Mouse (Mus musculus) midbrain, embryonic 11.5 days (tissue): ENCODE results near the gene Clec1b. TPM values are rescaled to one million over a fixed set of nuclear protein-coding genes. Genes with fewer than 3 reads are reported as not detected.

Source experiments
- ATAC-seq: fragments of 200-750 bp; cut with Nextera tagmentation; 2 replicates; pipeline ENCODE4 v1.8.0; 2017; ENCODE audit warnings: moderate TSS enrichment, moderate library complexity; ENCODE audit not compliant: low FRiP score
- DNase-seq: peaks from one replicate; pipeline ENCODE4 v3.0.0; 2015; ENCODE audit warnings: low spot score; ENCODE audit errors: missing footprints
- H3K27ac ChIP-seq: fragments of 300-500 bp; sonication (generic); 2 replicates; pipeline ENCODE4 v1.5.1; 2014; ENCODE audit warnings: low read depth, low read length
- H3K27me3 ChIP-seq: fragments of 300-500 bp; sonication (generic); 2 replicates; pipeline ENCODE4 v1.6.1; 2014; ENCODE audit warnings: mild to moderate bottlenecking, low read length, moderate library complexity, mixed read lengths; ENCODE audit not compliant: control insufficient read depth, insufficient read depth
- H3K36me3 ChIP-seq: fragments of 300-500 bp; sonication (generic); 2 replicates; pipeline ENCODE4 v1.6.1; 2014; ENCODE audit warnings: mild to moderate bottlenecking, low read length, moderate library complexity, mixed read lengths; ENCODE audit not compliant: control insufficient read depth, insufficient read depth
- H3K4me1 ChIP-seq: fragments of 300-500 bp; sonication (generic); 2 replicates; pipeline ENCODE4 v1.6.1; 2014; ENCODE audit warnings: low read length; ENCODE audit not compliant: control insufficient read depth, insufficient read depth
- H3K4me2 ChIP-seq: fragments of 300-500 bp; sonication (generic); 2 replicates; pipeline ENCODE4 v1.6.1; 2014; ENCODE audit warnings: mild to moderate bottlenecking, moderate library complexity
- H3K4me3 ChIP-seq: fragments of 300-500 bp; sonication (generic); 2 replicates; pipeline ENCODE4 v1.5.1; 2014; ENCODE audit warnings: low read depth, low read length
- H3K9ac ChIP-seq: fragments of 300-500 bp; sonication (generic); 2 replicates; pipeline ENCODE4 v1.6.1; 2014; ENCODE audit warnings: low read length
- H3K9me3 ChIP-seq: fragments of 300-500 bp; sonication (generic); 2 replicates; pipeline ENCODE4 v1.6.1; 2016; ENCODE audit warnings: low read length; ENCODE audit not compliant: control insufficient read depth
- WGBS: fragments of 180-500 bp; shearing (Covaris S2); extraction: QIAGEN DNeasy Blood & Tissue Kit; methylation state at CpG from one replicate; pipeline ENCODE4 v1.1.7; 2014; 5-methylcytosine and 5-hydroxymethylcytosine counted together
- polyA plus RNA-seq: library from polyadenylated mRNA; unstranded; fragments of >200 nt; fragmentation: Nextera tagmentation; extraction: Ambion mirVana; gene quantifications from 2 replicates; pipeline ENCODE4 v1.2.1, GENCODE M21; 2014

Gene Clec1b
- polyA plus RNA-seq = 10.5 and 11.3 TPM in 2 replicates

GRCm38 (mm10) chr6:129396997-129397396 is at the start of gene Clec1b:
Gene Clec1b, plus strand, starts transcription at chr6:129397297.
- no peaks in the 10 kb centered on the region for H3K9me3 ChIP-seq
- WGBS = 88% methylated on average over 8 of the region's 8 CpGs
- no peak within 1 kb of the TSS for H3K4me2 ChIP-seq
- no peak within 1 kb of the TSS for H3K9ac ChIP-seq
- ATAC-seq (no peak), DNase-seq (no peak)
- no peaks in the 10 kb centered on the region for H3K36me3 ChIP-seq
- H3K27me3 ChIP-seq = no peaks in the 10 kb centered on the region
- H3K4me1 ChIP-seq = no peaks in the 10 kb centered on the region
- no peak within 1 kb of the TSS for H3K4me3 ChIP-seq
- H3K27ac ChIP-seq = no peak within 1 kb of the TSS

GRCm38 (mm10) chr6:129349524-129350352 is 47.4 kb upstream of the Clec1b start:
- DNase-seq (no peak), ATAC-seq (no peak)
- Histone ChIP-seq H3K4me1 (no peaks in the 10 kb centered on the region), H3K36me3 (no peaks in the 10 kb centered on the region), H3K9ac (no peak overlapping the region), H3K27ac (no peak overlapping the region), H3K4me3 (no peak overlapping the region), H3K4me2 (no peak overlapping the region), H3K9me3 (no peaks in the 10 kb centered on the region; the same call in 1 of the 2 replicates), H3K27me3 (no peaks in the 10 kb centered on the region)
- 66% methylated on average over 4 of the region's 4 CpGs for WGBS

GRCm38 (mm10) chr6:129351091-129351490 is 46.0 kb upstream of the Clec1b start:
- no peak for ATAC-seq
- WGBS = 85% methylated on average over 3 of the region's 3 CpGs

GRCm38 (mm10) chr6:129355774-129356173 is 41.3 kb upstream of the Clec1b start:
- no peak for ATAC-seq
- H3K27ac ChIP-seq = no peak overlapping the region
- no peaks in the 10 kb centered on the region for H3K36me3 ChIP-seq
- DNase-seq = peak; percentile 14
- no peak overlapping the region for H3K9ac ChIP-seq
- no peaks in the 10 kb centered on the region for H3K4me1 ChIP-seq
- 96% methylated on average over 2 of the region's 2 CpGs for WGBS
- H3K4me2 ChIP-seq = no peak overlapping the region
- no peak overlapping the region for H3K4me3 ChIP-seq
- H3K9me3 ChIP-seq = no peaks in the 10 kb centered on the region
- no peaks in the 10 kb centered on the region for H3K27me3 ChIP-seq

More at GRCm38 (mm10) chr6:129351091-129351490, 46.0 kb upstream of the Clec1b start:
- H3K4me2 ChIP-seq = no peak overlapping the region
- no peak overlapping the region for H3K4me3 ChIP-seq
- H3K27ac ChIP-seq = no peak overlapping the region
- H3K27me3 ChIP-seq = no peaks in the 10 kb centered on the region
- H3K9ac ChIP-seq = no peak overlapping the region
- H3K9me3 ChIP-seq = no peaks in the 10 kb centered on the region; the same call in 1 of the 2 replicates
- no peaks in the 10 kb centered on the region for H3K4me1 ChIP-seq
- no peaks in the 10 kb centered on the region for H3K36me3 ChIP-seq
- no peak for DNase-seq

GRCm38 (mm10) chr6:129356430-129356829 is 40.7 kb upstream of the Clec1b start:
- H3K4me2 ChIP-seq = no peak overlapping the region
- H3K27me3 ChIP-seq = no peaks in the 10 kb centered on the region
- no peaks in the 10 kb centered on the region for H3K36me3 ChIP-seq
- no peak overlapping the region for H3K4me3 ChIP-seq
- H3K9me3 ChIP-seq = no peaks in the 10 kb centered on the region
- no peak overlapping the region for H3K27ac ChIP-seq
- no peaks in the 10 kb centered on the region for H3K4me1 ChIP-seq
- ATAC-seq (no peak), DNase-seq (peak; percentile 51)
- no peak overlapping the region for H3K9ac ChIP-seq

- H3K4me2 ChIP-seq = no peak overlapping the region
- no peaks in the 10 kb centered on the region for H3K36me3 ChIP-seq
- H3K4me1 ChIP-seq = no peaks in the 10 kb centered on the region
- no peaks in the 10 kb centered on the region for H3K27me3 ChIP-seq
- no peaks in the 10 kb centered on the region for H3K9me3 ChIP-seq
- ATAC-seq (no peak), DNase-seq (peak; percentile 47)
- H3K4me3 ChIP-seq = no peak overlapping the region
- 88% methylated on average over 2 of the region's 2 CpGs for WGBS
- H3K9ac ChIP-seq = no peak overlapping the region
- H3K27ac ChIP-seq = no peak overlapping the region
Observed at GRCm38 (mm10) chr6:129359515-129359914, 37.6 kb upstream of the Clec1b start.

GRCm38 (mm10) chr6:129363942-129364341 is 33.2 kb upstream of the Clec1b start:
- DNase-seq (no peak), ATAC-seq (no peak)
- H3K4me2 ChIP-seq = no peak overlapping the region
- no peak overlapping the region for H3K27ac ChIP-seq
- 42% methylated on average over 1 of the region's 1 CpGs for WGBS
- no peaks in the 10 kb centered on the region for H3K4me1 ChIP-seq
- H3K27me3 ChIP-seq = no peaks in the 10 kb centered on the region
- no peaks in the 10 kb centered on the region for H3K36me3 ChIP-seq
- no peak overlapping the region for H3K4me3 ChIP-seq
- H3K9ac ChIP-seq = no peak overlapping the region
- no peaks in the 10 kb centered on the region for H3K9me3 ChIP-seq

- H3K36me3 ChIP-seq = no peaks in the 10 kb centered on the region
Observed at GRCm38 (mm10) chr6:129365959-129366359, 31.1 kb upstream of the Clec1b start.

GRCm38 (mm10) chr6:129369374-129370132 is 27.5 kb upstream of the Clec1b start:
- H3K27ac ChIP-seq = no peak overlapping the region
- H3K4me3 ChIP-seq = no peak overlapping the region
- no peaks in the 10 kb centered on the region for H3K36me3 ChIP-seq
- no peaks in the 10 kb centered on the region for H3K27me3 ChIP-seq
- H3K9me3 ChIP-seq = no peaks in the 10 kb centered on the region
- DNase-seq = no peak
- ATAC-seq = no peak
- no peak overlapping the region for H3K4me2 ChIP-seq
- no peaks in the 10 kb centered on the region for H3K4me1 ChIP-seq
- WGBS = 68% methylated on average over 7 of the region's 7 CpGs
- H3K9ac ChIP-seq = no peak overlapping the region

More at GRCm38 (mm10) chr6:129365959-129366359, 31.1 kb upstream of the Clec1b start:
- Histone ChIP-seq H3K4me3 (no peak overlapping the region), H3K4me2 (no peak overlapping the region), H3K9ac (no peak overlapping the region), H3K27ac (no peak overlapping the region), H3K9me3 (no peaks in the 10 kb centered on the region), H3K4me1 (no peaks in the 10 kb centered on the region), H3K27me3 (no peaks in the 10 kb centered on the region)
- WGBS = 18% methylated on average over 6 of the region's 6 CpGs
- ATAC-seq (peak; percentile 71), DNase-seq (peak; percentile 89)
